Mouse (Mus musculus) lung, embryonic 14.5 days (tissue): ENCODE measurements at regions not wholly inside any gene's neighbourhood (a gene's known extent, or its start where the extent isn't known, plus 50 kb on each side); places are given as distances from the start of the nearest gene placed in this dataset.

ENCODE experiments used
- ATAC-seq: fragments of 200-750 bp; cut with Nextera tagmentation; 2 replicates; pipeline ENCODE4 v1.8.0; 2017; ENCODE audit warnings: mild to moderate bottlenecking, moderate TSS enrichment, moderate library complexity; ENCODE audit not compliant: insufficient read depth
- DNase-seq: peaks from one replicate; pipeline ENCODE4 v3.0.0-alpha.2; 2015
- H3K27ac ChIP-seq: fragments of 300-500 bp; sonication (generic); 2 replicates; pipeline ENCODE4 v1.5.1; 2014; ENCODE audit warnings: low read depth, mild to moderate bottlenecking, moderate library complexity
- H3K27me3 ChIP-seq: fragments of 300-500 bp; sonication (generic); 2 replicates; pipeline ENCODE4 v1.6.1; 2014; ENCODE audit warnings: low read length, control low read depth; ENCODE audit not compliant: insufficient read depth
- H3K36me3 ChIP-seq: fragments of 300-500 bp; sonication (generic); 2 replicates; pipeline ENCODE4 v1.6.1; 2014; ENCODE audit warnings: control low read depth; ENCODE audit not compliant: insufficient read depth
- H3K4me1 ChIP-seq: fragments of 300-500 bp; sonication (generic); 2 replicates; pipeline ENCODE4 v1.6.1; 2014; ENCODE audit warnings: antibody characterized with exemption, control low read depth; ENCODE audit not compliant: insufficient read depth
- H3K4me2 ChIP-seq: fragments of 300-500 bp; sonication (generic); 2 replicates; pipeline ENCODE4 v1.6.1; 2014; ENCODE audit warnings: mild to moderate bottlenecking
- H3K4me3 ChIP-seq: fragments of 300-500 bp; sonication (generic); 2 replicates; pipeline ENCODE4 v1.5.1; 2014; ENCODE audit warnings: low read depth, low read length
- H3K9ac ChIP-seq: fragments of 300-500 bp; sonication (generic); 2 replicates; pipeline ENCODE4 v1.6.1; 2014
- H3K9me3 ChIP-seq: fragments of 300-500 bp; sonication (generic); 2 replicates; pipeline ENCODE4 v1.6.1; 2016; ENCODE audit warnings: low read depth, low read length, control low read depth
- CTCF ChIP-seq: IDR thresholded peaks from 2 replicates; pipeline ENCODE4 v1.5.1; 2016; ENCODE audit warnings: antibody characterized with exemption, low read depth
- WGBS: fragments of 180-500 bp; shearing (Covaris S2); extraction: QIAGEN DNeasy Blood & Tissue Kit; methylation state at CpG from one replicate; pipeline ENCODE4 v1.1.7; 2014; 5-methylcytosine and 5-hydroxymethylcytosine counted together

- WGBS: 84% methylated on average over 2 of the region's 2 CpGs
- Histone ChIP-seq H3K4me1 (no peaks in the 10 kb centered on the region), H3K9ac (no peak overlapping the region), H3K4me2 (no peak overlapping the region), H3K27ac (no peak overlapping the region), H3K9me3 (no peaks in the 10 kb centered on the region), H3K36me3 (no peaks in the 10 kb centered on the region), H3K4me3 (no peak overlapping the region), H3K27me3 (no peaks in the 10 kb centered on the region)
- ATAC-seq (no peak), DNase-seq (no peak)
- TF ChIP-seq CTCF: no peak
These were observed 654.8 kb upstream of the Cdh7 start for GRCm38 (mm10) chr1:109327456-109327855.

- Histone ChIP-seq H3K27ac (no peak overlapping the region), H3K36me3 (no peaks in the 10 kb centered on the region), H3K4me3 (no peak overlapping the region), H3K27me3 (no peaks in the 10 kb centered on the region), H3K9me3 (no peaks in the 10 kb centered on the region), H3K9ac (no peak overlapping the region), H3K4me2 (no peak overlapping the region), H3K4me1 (no peaks in the 10 kb centered on the region)
- TF ChIP-seq CTCF: no peak
- WGBS: 86% methylated on average over 1 of the region's 1 CpGs
- no peak for ATAC-seq
- no peak for DNase-seq
These were observed 654.1 kb upstream of the Cdh7 start for GRCm38 (mm10) chr1:109328086-109328485.

- no peak overlapping the region for H3K4me3 ChIP-seq
- no peaks in the 10 kb centered on the region for H3K4me1 ChIP-seq
- ATAC-seq (no peak), DNase-seq (peak; percentile 1)
- H3K9me3 ChIP-seq: no peaks in the 10 kb centered on the region
- H3K27ac ChIP-seq: no peak overlapping the region
- H3K36me3 ChIP-seq: no peaks in the 10 kb centered on the region
- H3K9ac ChIP-seq: no peak overlapping the region
- no peaks in the 10 kb centered on the region for H3K27me3 ChIP-seq
- WGBS: 56% methylated on average over 1 of the region's 1 CpGs
- TF ChIP-seq CTCF: no peak
- no peak overlapping the region for H3K4me2 ChIP-seq
These were observed 642.0 kb upstream of the Cdh7 start for GRCm38 (mm10) chr1:109340274-109340673.

GRCm38 (mm10) chr1:109369290-109369689 is 612.9 kb upstream of the Cdh7 start:
- no peaks in the 10 kb centered on the region for H3K4me1 ChIP-seq
- no peaks in the 10 kb centered on the region for H3K9me3 ChIP-seq
- no peak overlapping the region for H3K4me3 ChIP-seq
- H3K27ac ChIP-seq: no peak overlapping the region
- no peak overlapping the region for H3K4me2 ChIP-seq
- H3K27me3 ChIP-seq: no peaks in the 10 kb centered on the region
- no peak overlapping the region for H3K9ac ChIP-seq
- DNase-seq (no peak), ATAC-seq (no peak)
- TF ChIP-seq CTCF: no peak
- no peaks in the 10 kb centered on the region for H3K36me3 ChIP-seq
